Comparison of ENCODE assay signal across 10 mouse cellular contexts in genomic region chr11:95737811-95738210, GRCm38 (mm10). TPM values are rescaled to one million over a fixed set of nuclear protein-coding genes. Genes with fewer than 3 reads are reported as not detected.
DNase-seq lines count a peak whose midpoint lies in the region; ATAC-seq and TF ChIP-seq lines count a peak whose summit lies in the region.
"Had no signal": no experiment of that assay in that cellular context is flagged by ENCODE, and none has a peak within 500 bp of the region (broad histone marks: within the 10 kb centered on the region; RNA-seq: fewer than 3 reads in every experiment).

No protein-coding gene starts in this region.

- TF ChIP-seq CTCF in layer of hippocampus, adult 2 months (conservative IDR thresholded peaks at IDR 0.05), result no peak
- TF ChIP-seq CTCF in lung, adult 2 months (IDR thresholded peaks at IDR 0.05; ENCODE audit: insufficient read depth, low read length), result no peak

- peak overlapping the region; percentile 39; the same call in 1 of the 2 replicates for H3K27ac ChIP-seq in layer of hippocampus, adult 2 months
- H3K27ac ChIP-seq: embryonic facial prominence, embryonic 12.5 days; lung, embryonic 15.5 days had no signal

- peaks cover 10% of the 10 kb centered on the region for H3K4me1 ChIP-seq in lung, adult 2 months (ENCODE audit: control insufficient read depth, insufficient read depth, low read length)
- H3K4me1 ChIP-seq: embryonic facial prominence, embryonic 12.5 days had no signal

- no peak for ATAC-seq in inflammation-experienced regulatory T-cells, adult 6 months
- no peak for ATAC-seq in activated CD4-positive, CD25-positive, alpha-beta regulatory T cell, adult 4 months

- no peak overlapping the region for H3K4me3 ChIP-seq in layer of hippocampus, adult 2 months
- no peak overlapping the region for H3K4me3 ChIP-seq in lung, adult 2 months (replicated peaks; ENCODE audit: extremely low read depth, low read depth, low read length)
- H3K4me3 ChIP-seq: embryonic facial prominence, embryonic 12.5 days; lung, embryonic 15.5 days had no signal

- TF ChIP-seq POLR2A in lung, adult 2 months (IDR thresholded peaks at IDR 0.05; ENCODE audit: borderline replicate concordance, extremely low read depth, low read depth, low read length), result no peak

- peak; percentile 25 for DNase-seq in cerebellum, adult 9-11 months
- DNase-seq in cerebellum, adult 11 months, result no peak
- no peak for DNase-seq in layer of hippocampus, adult 2 months (ENCODE audit: low spot score in 2 of 2)
- no peak for DNase-seq in layer of hippocampus, adult 18-20 months (ENCODE audit: low spot score in 2 of 2)
- DNase-seq in adrenal gland, postnatal 25 days, result peak; percentile 35
- peak; percentile 48 for DNase-seq in lung, adult 2 months

- 4% methylated on average over 3 of the region's 3 CpGs for WGBS in lung, adult 2 months

RNA-seq across cellular contexts. Expression of gene B130006D01Rik, which starts 14.4 kb away (rescaled TPM):
- total RNA-seq in layer of hippocampus, adult 2 months (2021), result 1 to 10 TPM; 1.8 to 2.3 TPM
- 1 to 10 TPM; 1.4 to 1.5 TPM for total RNA-seq in layer of hippocampus, adult 18-20 months (2021)
- total RNA-seq in adrenal gland, postnatal 25 days (2021), result 1.1 and 1.4 TPM in 2 replicates
- 0.07 and 0.18 TPM in 2 replicates for polyA plus RNA-seq in lung, adult 2 months (2012; rRNA removed)
- 1 to 10 TPM; 2.7 to 6.6 (median 6.6) TPM for polyA plus RNA-seq in inflammation-experienced regulatory T-cells, adult 6 months (2017; shearing (Covaris generic))
- polyA plus RNA-seq in activated CD4-positive, CD25-positive, alpha-beta regulatory T cell, adult 4 months (2017; shearing (Covaris generic)), result 1 to 10 TPM; 3.9 to 4.9 TPM

RNA-seq across cellular contexts. Expression of gene Zfp652, which starts 25.3 kb away (rescaled TPM):
- 10 to 100 TPM; 49.0 to 50.5 TPM for total RNA-seq in layer of hippocampus, adult 2 months (2021)
- total RNA-seq in layer of hippocampus, adult 18-20 months (2021), result 10 to 100 TPM; 45.1 to 50.3 TPM
- total RNA-seq in adrenal gland, postnatal 25 days (2021), result 40.8 and 51.1 TPM in 2 replicates
- 35.6 and 40.4 TPM in 2 replicates for polyA plus RNA-seq in lung, adult 2 months (2012; rRNA removed)
- 10 to 100 TPM in 2 of 3 experiments, 1 to 10 TPM in 1; 5.3 to 13.4 (median 11.7) TPM for polyA plus RNA-seq in inflammation-experienced regulatory T-cells, adult 6 months (2017; shearing (Covaris generic))
- polyA plus RNA-seq in activated CD4-positive, CD25-positive, alpha-beta regulatory T cell, adult 4 months (2017; shearing (Covaris generic)), result 10 to 100 TPM in 1 of 2 experiments, 1 to 10 TPM in 1; 9.6 to 13.0 TPM

Comparison
In these comparisons a context has a peak if more than half of its experiments do, and no peak if none do; other contexts are left out.
1. DNase-seq: peak in cerebellum, adult 9-11 months (single experiment), adrenal gland, postnatal 25 days (single experiment) and lung, adult 2 months (single experiment); none in cerebellum, adult 11 months (single experiment), layer of hippocampus, adult 2 months (0 of 2) and layer of hippocampus, adult 18-20 months (0 of 2).